Mouse (Mus musculus) forebrain, embryonic 12.5 days (tissue): ENCODE results near the gene Rbm28. TPM values are rescaled to one million over a fixed set of nuclear protein-coding genes. Genes with fewer than 3 reads are reported as not detected.

ENCODE experiments used
- ATAC-seq: fragments of 200-750 bp; cut with Nextera tagmentation; 2 replicates; pipeline ENCODE4 v1.8.0; 2017; ENCODE audit warnings: moderate TSS enrichment; ENCODE audit not compliant: low FRiP score
- H3K27ac ChIP-seq: fragments of 300-500 bp; sonication (generic); 2 replicates; pipeline ENCODE4 v1.5.1; 2016; ENCODE audit warnings: mild to moderate bottlenecking
- H3K27me3 ChIP-seq: fragments of 300-500 bp; sonication (generic); 2 replicates; pipeline ENCODE4 v1.6.1; 2016; ENCODE audit warnings: mild to moderate bottlenecking
- H3K36me3 ChIP-seq: fragments of 300-500 bp; sonication (generic); replicated peaks from 2 replicates; pipeline ENCODE4 v1.6.1; 2016; ENCODE audit warnings: mild to moderate bottlenecking
- H3K4me1 ChIP-seq: fragments of 300-500 bp; sonication (generic); 2 replicates; pipeline ENCODE4 v1.6.1; 2016
- H3K4me2 ChIP-seq: fragments of 300-500 bp; sonication (generic); 2 replicates; pipeline ENCODE4 v1.6.1; 2016; ENCODE audit warnings: mild to moderate bottlenecking, moderate library complexity
- H3K4me3 ChIP-seq: fragments of 300-500 bp; sonication (generic); replicated peaks from 2 replicates; pipeline ENCODE4 v1.5.1; 2016; ENCODE audit warnings: mild to moderate bottlenecking
- H3K9ac ChIP-seq: fragments of 300-500 bp; sonication (generic); 2 replicates; pipeline ENCODE4 v1.6.1; 2016; ENCODE audit warnings: mild to moderate bottlenecking
- H3K9me3 ChIP-seq: fragments of 300-500 bp; sonication (generic); 2 replicates; pipeline ENCODE4 v1.6.1; 2016
- WGBS: fragments of 180-500 bp; shearing (Covaris S2); methylation state at CpG from one replicate; pipeline ENCODE4 v1.1.7; 2016; 5-methylcytosine and 5-hydroxymethylcytosine counted together
- polyA plus RNA-seq: library from polyadenylated mRNA; unstranded; fragments of >200 nt; fragmentation: Nextera tagmentation; extraction: Ambion mirVana; gene quantifications from 2 replicates; pipeline ENCODE4 v1.2.1, GENCODE M21; 2016

Rbm28 gene
- polyA plus RNA-seq, 1 experiment from 2014 or later: 62.9 TPM

- no peak overlapping the region for H3K27ac ChIP-seq
- H3K4me2 ChIP-seq: no peak overlapping the region
- ATAC-seq: no peak
- H3K36me3 ChIP-seq: peaks cover 77% of the 10 kb centered on the region
- no peaks in the 10 kb centered on the region for H3K27me3 ChIP-seq
- WGBS: 91% methylated on average over 5 of the region's 5 CpGs
- no peak overlapping the region for H3K4me3 ChIP-seq
- H3K9ac ChIP-seq: no peak overlapping the region
- no peaks in the 10 kb centered on the region for H3K4me1 ChIP-seq
- no peaks in the 10 kb centered on the region for H3K9me3 ChIP-seq
These were observed 8.5 kb downstream of the Rbm28 start for GRCm38 (mm10) chr6:29156326-29156725.

- Histone ChIP-seq H3K27me3 (no peaks in the 10 kb centered on the region), H3K9me3 (no peaks in the 10 kb centered on the region), H3K4me2 (no peak overlapping the region), H3K9ac (no peak overlapping the region), H3K27ac (no peak overlapping the region), H3K4me1 (no peaks in the 10 kb centered on the region), H3K36me3 (peaks cover 48% of the 10 kb centered on the region), H3K4me3 (no peak overlapping the region)
- ATAC-seq: no peak
- WGBS: 93% methylated on average over 1 of the region's 1 CpGs
These were observed 14.8 kb downstream of the Rbm28 start for GRCm38 (mm10) chr6:29150001-29150400.

- Histone ChIP-seq H3K27ac (no peak overlapping the region), H3K4me2 (no peak overlapping the region), H3K4me1 (no peaks in the 10 kb centered on the region), H3K9me3 (no peaks in the 10 kb centered on the region), H3K27me3 (no peaks in the 10 kb centered on the region), H3K4me3 (no peak overlapping the region), H3K9ac (no peak overlapping the region), H3K36me3 (peaks cover 33% of the 10 kb centered on the region)
- ATAC-seq: no peak
- 84% methylated on average over 5 of the region's 5 CpGs for WGBS
These were observed 17.3 kb downstream of the Rbm28 start for GRCm38 (mm10) chr6:29147407-29148010.

- ATAC-seq: no peak
- Histone ChIP-seq H3K4me3 (no peak overlapping the region), H3K4me1 (no peaks in the 10 kb centered on the region), H3K4me2 (no peak overlapping the region), H3K27ac (no peak overlapping the region), H3K9me3 (no peaks in the 10 kb centered on the region), H3K27me3 (no peaks in the 10 kb centered on the region), H3K9ac (no peak overlapping the region), H3K36me3 (peaks cover 34% of the 10 kb centered on the region)
- 87% methylated on average over 7 of the region's 7 CpGs for WGBS
These were observed 18.2 kb downstream of the Rbm28 start for GRCm38 (mm10) chr6:29146641-29147040.

- Histone ChIP-seq H3K9me3 (no peaks in the 10 kb centered on the region), H3K27me3 (no peaks in the 10 kb centered on the region), H3K4me2 (no peak overlapping the region), H3K27ac (no peak overlapping the region), H3K4me1 (no peaks in the 10 kb centered on the region), H3K9ac (no peak overlapping the region), H3K36me3 (peaks cover 30% of the 10 kb centered on the region), H3K4me3 (no peak overlapping the region)
- WGBS: 78% methylated on average over 12 of the region's 12 CpGs
- ATAC-seq: no peak
These were observed 19.1 kb downstream of the Rbm28 start for GRCm38 (mm10) chr6:29145456-29146307.

- H3K36me3 ChIP-seq: peaks cover 29% of the 10 kb centered on the region; the same call in 1 of the 2 replicates
- ATAC-seq: no peak
These were observed 19.8 kb downstream of the Rbm28 start for GRCm38 (mm10) chr6:29144971-29145370.

GRCm38 (mm10) chr6:29143608-29144007 is 21.2 kb downstream of the Rbm28 start:
- Histone ChIP-seq H3K4me2 (no peak overlapping the region), H3K36me3 (peaks cover 15% of the 10 kb centered on the region; the same call in 1 of the 2 replicates), H3K4me1 (no peaks in the 10 kb centered on the region), H3K9ac (no peak overlapping the region), H3K9me3 (no peaks in the 10 kb centered on the region), H3K4me3 (no peak overlapping the region), H3K27ac (no peak overlapping the region), H3K27me3 (no peaks in the 10 kb centered on the region)
- 41% methylated on average over 5 of the region's 5 CpGs for WGBS
- 0 out of 2 replicates have a peak, but pooled peaks have one; percentile 39 for ATAC-seq

More at GRCm38 (mm10) chr6:29144971-29145370, 19.8 kb downstream of the Rbm28 start:
- H3K4me3 ChIP-seq: no peak overlapping the region
- H3K4me2 ChIP-seq: no peak overlapping the region
- H3K9me3 ChIP-seq: no peaks in the 10 kb centered on the region
- H3K27me3 ChIP-seq: no peaks in the 10 kb centered on the region
- no peak overlapping the region for H3K9ac ChIP-seq
- 90% methylated on average over 3 of the region's 3 CpGs for WGBS
- no peak overlapping the region for H3K27ac ChIP-seq
- no peaks in the 10 kb centered on the region for H3K4me1 ChIP-seq

- WGBS: 97% methylated on average over 9 of the region's 9 CpGs
- H3K36me3 ChIP-seq: peaks cover 62% of the 10 kb centered on the region
These were observed 27.4 kb downstream of the Rbm28 start for GRCm38 (mm10) chr6:29137441-29137840.

GRCm38 (mm10) chr6:29133100-29133499 is 31.7 kb downstream of the Rbm28 start:
- ATAC-seq: no peak
- no peaks in the 10 kb centered on the region for H3K9me3 ChIP-seq
- H3K36me3 ChIP-seq: peaks cover 89% of the 10 kb centered on the region
- H3K9ac ChIP-seq: no peak overlapping the region
- WGBS: 91% methylated on average over 9 of the region's 9 CpGs
- no peak overlapping the region for H3K27ac ChIP-seq
- no peaks in the 10 kb centered on the region for H3K4me1 ChIP-seq
- no peaks in the 10 kb centered on the region for H3K27me3 ChIP-seq
- no peak overlapping the region for H3K4me3 ChIP-seq
- no peak overlapping the region for H3K4me2 ChIP-seq

More at GRCm38 (mm10) chr6:29137441-29137840, 27.4 kb downstream of the Rbm28 start:
- no peak overlapping the region for H3K4me2 ChIP-seq
- H3K9ac ChIP-seq: no peak overlapping the region
- no peak for ATAC-seq
- H3K27me3 ChIP-seq: no peaks in the 10 kb centered on the region
- H3K9me3 ChIP-seq: no peaks in the 10 kb centered on the region
- no peak overlapping the region for H3K4me3 ChIP-seq
- H3K27ac ChIP-seq: no peak overlapping the region
- no peaks in the 10 kb centered on the region for H3K4me1 ChIP-seq

GRCm38 (mm10) chr6:29126878-29127426 is 37.9 kb downstream of the Rbm28 start:
- no peak overlapping the region for H3K9ac ChIP-seq
- no peaks in the 10 kb centered on the region for H3K4me1 ChIP-seq
- no peaks in the 10 kb centered on the region for H3K27me3 ChIP-seq
- WGBS: 94% methylated on average over 7 of the region's 7 CpGs
- no peak overlapping the region for H3K4me3 ChIP-seq
- ATAC-seq: no peak
- no peaks in the 10 kb centered on the region for H3K9me3 ChIP-seq
- no peak overlapping the region for H3K4me2 ChIP-seq
- H3K27ac ChIP-seq: no peak overlapping the region
- peaks cover 76% of the 10 kb centered on the region for H3K36me3 ChIP-seq

GRCm38 (mm10) chr6:29119990-29120389 is 44.8 kb downstream of the Rbm28 start:
- ATAC-seq: no peak
- Histone ChIP-seq H3K4me3 (no peak overlapping the region), H3K9ac (no peak overlapping the region), H3K27me3 (no peaks in the 10 kb centered on the region), H3K4me2 (no peak overlapping the region), H3K4me1 (peaks cover 8% of the 10 kb centered on the region; the same call in 1 of the 2 replicates), H3K36me3 (peaks cover 11% of the 10 kb centered on the region), H3K27ac (no peak overlapping the region), H3K9me3 (no peaks in the 10 kb centered on the region)
- WGBS: 93% methylated on average over 13 of the region's 13 CpGs

- H3K27ac ChIP-seq: no peak overlapping the region
- 77% methylated on average over 4 of the region's 4 CpGs for WGBS
- H3K4me2 ChIP-seq: no peak overlapping the region
- peaks cover 8% of the 10 kb centered on the region; the same call in 1 of the 2 replicates for H3K4me1 ChIP-seq
- H3K9ac ChIP-seq: no peak overlapping the region
- no peak for ATAC-seq
- no peak overlapping the region for H3K4me3 ChIP-seq
- H3K9me3 ChIP-seq: no peaks in the 10 kb centered on the region
- H3K27me3 ChIP-seq: no peaks in the 10 kb centered on the region
- H3K36me3 ChIP-seq: peaks cover 3% of the 10 kb centered on the region; the same call in 1 of the 2 replicates
These were observed 45.8 kb downstream of the Rbm28 start for GRCm38 (mm10) chr6:29118963-29119362.
